Mouse (Mus musculus) monocyte, adult 5-6 weeks (primary cell): ENCODE data around the gene Tmod2. TPM values are rescaled to one million over a fixed set of nuclear protein-coding genes. Genes with fewer than 3 reads are reported as not detected.

ENCODE experiments used
- ATAC-seq: fragments of 153-309, 156-312 bp; replicated peaks from 2 replicates; pipeline ENCODE4 v1.8.0; 2017; ENCODE audit warnings: mild to moderate bottlenecking; ENCODE audit not compliant: low TSS enrichment, insufficient number of reproducible peaks, severe bottlenecking, poor library complexity, low FRiP score
- total RNA-seq: library from RNA; stranded (forward); fragments of 200-1000, 200-491, 200-594 nt; gene quantifications from 3 replicates; pipeline ENCODE4 v1.2.3, GENCODE M21; 2017

Tmod2 gene
- total RNA-seq, 1 experiment from 2014 or later: 0.19 TPM

- ATAC-seq: no peak
These were observed 1.6 kb downstream of the Tmod2 start for GRCm38 (mm10) chr9:75609505-75609904.

- ATAC-seq: no peak
These were observed 3.6 kb downstream of the Tmod2 start for GRCm38 (mm10) chr9:75607496-75607895.

- no peak for ATAC-seq
These were observed 9.6 kb downstream of the Tmod2 start for GRCm38 (mm10) chr9:75601510-75601909.

GRCm38 (mm10) chr9:75600166-75600934, 10.8 kb downstream of the Tmod2 start:
- ATAC-seq: no peak

GRCm38 (mm10) chr9:75599191-75599841, 11.8 kb downstream of the Tmod2 start:
- no peak for ATAC-seq

GRCm38 (mm10) chr9:75597596-75597995, 13.5 kb downstream of the Tmod2 start:
- ATAC-seq: no peak

GRCm38 (mm10) chr9:75597036-75597435, 14.1 kb downstream of the Tmod2 start:
- ATAC-seq: no peak

GRCm38 (mm10) chr9:75593481-75593880, 17.6 kb downstream of the Tmod2 start:
- no peak for ATAC-seq

GRCm38 (mm10) chr9:75589850-75590790, 21.0 kb downstream of the Tmod2 start:
- no peak for ATAC-seq

GRCm38 (mm10) chr9:75581694-75582350, 29.3 kb downstream of the Tmod2 start:
- ATAC-seq: peak; percentile 68; the same call in 1 of the 2 replicates

GRCm38 (mm10) chr9:75579321-75579720, 31.8 kb downstream of the Tmod2 start:
- ATAC-seq: no peak

GRCm38 (mm10) chr9:75571036-75571942, 39.8 kb downstream of the Tmod2 start:
- ATAC-seq: no peak

- no peak for ATAC-seq
These were observed 42.7 kb downstream of the Tmod2 start for GRCm38 (mm10) chr9:75568399-75568798.

GRCm38 (mm10) chr9:75564892-75565291, 46.2 kb downstream of the Tmod2 start:
- ATAC-seq: no peak

GRCm38 (mm10) chr9:75563622-75564021, 47.5 kb downstream of the Tmod2 start:
- no peak for ATAC-seq

- no peak for ATAC-seq
These were observed 47.9 kb downstream of the Tmod2 start for GRCm38 (mm10) chr9:75563176-75563575.

GRCm38 (mm10) chr9:75561040-75561669, 50.0 kb downstream of the Tmod2 start:
- no peak for ATAC-seq
